Mouse (Mus musculus) erythroblast, embryonic 14.5 days (primary cell): ENCODE results near the gene Rab5c. TPM values are rescaled to one million over a fixed set of nuclear protein-coding genes. Genes with fewer than 3 reads are reported as not detected.

Source experiments
- H3K27me3 ChIP-seq: 2 replicates; pipeline ENCODE4 v1.6.1; 2012; ENCODE audit warnings: inconsistent platforms; ENCODE audit not compliant: control insufficient read depth
- H3K36me3 ChIP-seq: 2 replicates; pipeline ENCODE4 v1.6.1; 2012; ENCODE audit warnings: mild to moderate bottlenecking, inconsistent platforms; ENCODE audit not compliant: control insufficient read depth
- H3K4me1 ChIP-seq: 2 replicates; pipeline ENCODE4 v1.6.1; 2012; ENCODE audit warnings: inconsistent platforms; ENCODE audit not compliant: control insufficient read depth
- H3K4me3 ChIP-seq: replicated peaks from 2 replicates; pipeline ENCODE3; 2012; ENCODE audit warnings: moderate library complexity, mild to moderate bottlenecking, inconsistent platforms
- H3K9me3 ChIP-seq: 2 replicates; pipeline ENCODE4 v1.6.1; 2012; ENCODE audit warnings: low read length, inconsistent platforms, mixed read lengths; ENCODE audit not compliant: control insufficient read depth
- GATA1 ChIP-seq: IDR thresholded peaks from 2 replicates; pipeline ENCODE4 v1.6.1; 2012; ENCODE audit warnings: low read length, inconsistent platforms, mixed read lengths
- TAL1 ChIP-seq: IDR thresholded peaks from 3 replicates; pipeline ENCODE4 v1.6.1; 2012; ENCODE audit warnings: low read length, inconsistent platforms, mixed read lengths
- polyA plus RNA-seq: library from polyadenylated mRNA; stranded (reverse); fragments of >175 nt; gene quantifications from 2 replicates; pipeline ENCODE4 v1.2.3, GENCODE M21; 2012

Rab5c gene
- polyA plus RNA-seq, 1 experiment: 82.1 TPM

- peaks cover 53% of the 10 kb centered on the region for H3K4me1 ChIP-seq
- H3K4me3 ChIP-seq: no peak overlapping the region
- TF ChIP-seq TAL1 (no peak), GATA1 (no peak)
- peaks cover 98% of the 10 kb centered on the region for H3K36me3 ChIP-seq
- no peaks in the 10 kb centered on the region for H3K27me3 ChIP-seq
- no peaks in the 10 kb centered on the region for H3K9me3 ChIP-seq
Observed at GRCm38 (mm10) chr11:100719893-100720292, 18.1 kb downstream of the Rab5c start.

- H3K4me1 ChIP-seq: peaks cover 52% of the 10 kb centered on the region
- no peak overlapping the region for H3K4me3 ChIP-seq
- H3K36me3 ChIP-seq: peaks cover 98% of the 10 kb centered on the region
- no peaks in the 10 kb centered on the region for H3K9me3 ChIP-seq
- H3K27me3 ChIP-seq: no peaks in the 10 kb centered on the region
- TF ChIP-seq TAL1: no peak
- TF ChIP-seq GATA1: no peak
Observed at GRCm38 (mm10) chr11:100719312-100719711, 18.7 kb downstream of the Rab5c start.

GRCm38 (mm10) chr11:100718866-100719265 lies 19.1 kb downstream of the Rab5c start:
- TF ChIP-seq TAL1 (no peak), GATA1 (no peak)
- H3K4me3 ChIP-seq: no peak overlapping the region
- no peaks in the 10 kb centered on the region for H3K9me3 ChIP-seq
- H3K4me1 ChIP-seq: peaks cover 53% of the 10 kb centered on the region
- H3K27me3 ChIP-seq: no peaks in the 10 kb centered on the region
- peaks cover 99% of the 10 kb centered on the region for H3K36me3 ChIP-seq

GRCm38 (mm10) chr11:100718462-100718861 lies 19.6 kb downstream of the Rab5c start:
- no peaks in the 10 kb centered on the region for H3K27me3 ChIP-seq
- H3K9me3 ChIP-seq: no peaks in the 10 kb centered on the region
- peaks cover 100% of the 10 kb centered on the region for H3K36me3 ChIP-seq
- TF ChIP-seq GATA1 (no peak), TAL1 (no peak)
- no peak overlapping the region for H3K4me3 ChIP-seq
- peaks cover 55% of the 10 kb centered on the region for H3K4me1 ChIP-seq

- peaks cover 55% of the 10 kb centered on the region for H3K4me1 ChIP-seq
- H3K9me3 ChIP-seq: no peaks in the 10 kb centered on the region
- H3K4me3 ChIP-seq: no peak overlapping the region
- TF ChIP-seq TAL1: no peak
- no peak for TF ChIP-seq GATA1
- no peaks in the 10 kb centered on the region for H3K27me3 ChIP-seq
- peaks cover 88% of the 10 kb centered on the region for H3K36me3 ChIP-seq
Observed at GRCm38 (mm10) chr11:100716649-100717048, 21.4 kb downstream of the Rab5c start.

- Histone ChIP-seq H3K27me3 (no peaks in the 10 kb centered on the region), H3K36me3 (peaks cover 77% of the 10 kb centered on the region), H3K9me3 (no peaks in the 10 kb centered on the region), H3K4me3 (no peak overlapping the region), H3K4me1 (peaks cover 54% of the 10 kb centered on the region)
- TF ChIP-seq GATA1: no peak
- TF ChIP-seq TAL1: no peak
Observed at GRCm38 (mm10) chr11:100714948-100715347, 23.1 kb downstream of the Rab5c start.

GRCm38 (mm10) chr11:100714534-100714915 lies 23.5 kb downstream of the Rab5c start:
- no peak for TF ChIP-seq GATA1
- no peak for TF ChIP-seq TAL1
- H3K4me3 ChIP-seq: peak overlapping the region; percentile 61
- no peaks in the 10 kb centered on the region for H3K9me3 ChIP-seq
- peaks cover 50% of the 10 kb centered on the region for H3K4me1 ChIP-seq
- no peaks in the 10 kb centered on the region for H3K27me3 ChIP-seq
- peaks cover 76% of the 10 kb centered on the region for H3K36me3 ChIP-seq

GRCm38 (mm10) chr11:100713735-100714533 lies 24.1 kb downstream of the Rab5c start, which contains the start of gene Hspb9:
Gene Hspb9, plus strand, starts transcription at chr11:100713850.
- peaks cover 76% of the 10 kb centered on the region for H3K36me3 ChIP-seq

GRCm38 (mm10) chr11:100713174-100713573 lies 24.8 kb downstream of the Rab5c start:
- no peaks in the 10 kb centered on the region for H3K9me3 ChIP-seq
- peak overlapping the region; percentile 61 for H3K4me3 ChIP-seq
- H3K27me3 ChIP-seq: no peaks in the 10 kb centered on the region
- peaks cover 50% of the 10 kb centered on the region for H3K4me1 ChIP-seq
- TF ChIP-seq TAL1 (no peak), GATA1 (no peak)
- H3K36me3 ChIP-seq: peaks cover 76% of the 10 kb centered on the region

More at GRCm38 (mm10) chr11:100713735-100714533, 24.1 kb downstream of the Rab5c start, which contains the start of gene Hspb9:
- TF ChIP-seq GATA1 (peak; percentile 31; the same call in 1 of the 2 replicates), TAL1 (no peak)
- H3K4me1 ChIP-seq: peaks cover 50% of the 10 kb centered on the region
- H3K4me3 ChIP-seq: peak within 1 kb of the TSS; percentile 61
- no peaks in the 10 kb centered on the region for H3K9me3 ChIP-seq
- H3K27me3 ChIP-seq: no peaks in the 10 kb centered on the region
